Mouse (Mus musculus): ENCODE measurements around the gene Dpy30.
"Not testable (repeated sequence)": the region's sequence is repeated elsewhere in the genome, so short reads cannot be mapped to it uniquely, and the experiment has no call there.

Gene Dpy30

GRCm38 (mm10) chr17:74323844-74324243 lies at the start of gene Dpy30:
TSS of gene Dpy30 (minus strand) at chr17:74323944.
- no peak for DNase-seq (ENCODE audit: low spot score in 2 of 2)

- DNase-seq (ENCODE audit: low spot score in 2 of 2), result no peak
These were observed 39.8 kb upstream of the Dpy30 start for GRCm38 (mm10) chr17:74363592-74363991.

GRCm38 (mm10) chr17:74341151-74341550 lies 17.4 kb upstream of the Dpy30 start:
- no peak for DNase-seq (ENCODE audit: low spot score in 2 of 2)

GRCm38 (mm10) chr17:74338937-74339804 lies 15.4 kb upstream of the Dpy30 start, which contains the start of gene Spast:
TSS of gene Spast (plus strand) at chr17:74338987.
- peak; percentile 40 to 43 for DNase-seq (ENCODE audit: low spot score in 2 of 2)

GRCm38 (mm10) chr17:74338225-74338931 lies 14.6 kb upstream of the Dpy30 start:
- peak; percentile 95 to 97 for DNase-seq (ENCODE audit: low spot score in 2 of 2)

- DNase-seq (ENCODE audit: low spot score in 2 of 2), result no peak
These were observed 7.4 kb upstream of the Dpy30 start for GRCm38 (mm10) chr17:74331049-74331676.

- DNase-seq (ENCODE audit: low spot score in 2 of 2), result not testable (repeated sequence)
These were observed 4.4 kb upstream of the Dpy30 start for GRCm38 (mm10) chr17:74328146-74328545.

- not testable (repeated sequence) for DNase-seq (ENCODE audit: low spot score in 2 of 2)
These were observed 3.5 kb upstream of the Dpy30 start for GRCm38 (mm10) chr17:74327195-74327594.

- DNase-seq (ENCODE audit: low spot score in 2 of 2), result no peak
These were observed 1.2 kb downstream of the Dpy30 start for GRCm38 (mm10) chr17:74322400-74323054.

GRCm38 (mm10) chr17:74318721-74319120 lies 5.0 kb downstream of the Dpy30 start:
- no peak for DNase-seq (ENCODE audit: low spot score in 2 of 2)

- DNase-seq (ENCODE audit: low spot score in 2 of 2), result peak; percentile 86 to 91
These were observed 7.4 kb downstream of the Dpy30 start for GRCm38 (mm10) chr17:74316309-74316863.

- DNase-seq (ENCODE audit: low spot score in 2 of 2), result no peak
These were observed 8.1 kb downstream of the Dpy30 start for GRCm38 (mm10) chr17:74315445-74316308.

- no peak for DNase-seq (ENCODE audit: low spot score in 2 of 2)
These were observed 17.7 kb downstream of the Dpy30 start for GRCm38 (mm10) chr17:74306021-74306420.

- DNase-seq (ENCODE audit: low spot score in 2 of 2), result no peak
These were observed 18.1 kb downstream of the Dpy30 start for GRCm38 (mm10) chr17:74305616-74306015.

GRCm38 (mm10) chr17:74304060-74304459 lies 19.7 kb downstream of the Dpy30 start:
- no peak for DNase-seq (ENCODE audit: low spot score in 2 of 2)

GRCm38 (mm10) chr17:74300089-74300488 lies 23.7 kb downstream of the Dpy30 start:
- DNase-seq (ENCODE audit: low spot score in 2 of 2), result no peak

- not testable (repeated sequence) for DNase-seq (ENCODE audit: low spot score in 2 of 2)
These were observed 26.8 kb downstream of the Dpy30 start for GRCm38 (mm10) chr17:74296991-74297390.

GRCm38 (mm10) chr17:74296076-74296823 lies 27.5 kb downstream of the Dpy30 start:
- no peak for DNase-seq (ENCODE audit: low spot score in 2 of 2)
